Mouse (Mus musculus) MN1 (cell line): ENCODE measurements around the gene Fkbp1a.

Source experiments
- DNase-seq: peaks from one replicate; pipeline ENCODE4 v3.0.0-alpha.2; 2016; ENCODE audit warnings: low spot score

Fkbp1a gene

GRCm38 (mm10) chr2:151542323-151543062 is at the start of gene Fkbp1a:
Gene Fkbp1a (plus strand): TSS chr2:151542483.
- peak; percentile 97 for DNase-seq

- DNase-seq = peak; percentile 98
These were observed 48.1 kb upstream of the Fkbp1a start, which contains the start of gene Nsfl1c for GRCm38 (mm10) chr2:151494035-151494803. Gene Nsfl1c (plus strand): TSS chr2:151494182.

- DNase-seq = no peak
These were observed 43.9 kb upstream of the Fkbp1a start for GRCm38 (mm10) chr2:151498358-151498757.

DNA sequence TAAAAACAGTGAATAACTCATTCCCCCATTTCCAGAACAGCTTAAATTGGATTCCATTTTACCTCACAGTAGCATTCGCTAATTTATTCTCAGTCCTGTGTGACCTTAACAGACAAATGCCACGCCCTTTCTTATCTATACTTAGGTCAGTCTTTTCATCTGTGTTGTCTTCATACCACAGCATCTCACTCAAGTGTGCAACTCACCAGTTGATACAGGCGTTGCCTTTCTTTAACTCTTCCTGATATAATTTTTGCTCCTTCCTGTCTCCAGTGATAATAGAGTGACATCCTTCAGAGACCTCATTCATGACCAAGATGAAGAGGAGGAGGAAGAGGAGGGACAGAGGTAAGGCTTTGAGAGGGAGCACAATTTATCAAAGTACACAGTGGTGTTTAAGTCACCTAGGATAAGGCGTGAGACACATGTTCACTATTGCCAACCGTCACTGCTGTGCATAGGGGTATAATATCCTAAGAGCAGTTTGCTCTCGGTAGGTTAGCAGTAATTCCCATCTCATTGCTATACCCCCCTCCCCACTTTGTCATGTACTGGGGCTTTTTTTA is 41.8 kb upstream of the Fkbp1a start:
- no peak for DNase-seq

GRCm38 (mm10) chr2:151504226-151504625 is 38.1 kb upstream of the Fkbp1a start:
- no peak for DNase-seq

DNA sequence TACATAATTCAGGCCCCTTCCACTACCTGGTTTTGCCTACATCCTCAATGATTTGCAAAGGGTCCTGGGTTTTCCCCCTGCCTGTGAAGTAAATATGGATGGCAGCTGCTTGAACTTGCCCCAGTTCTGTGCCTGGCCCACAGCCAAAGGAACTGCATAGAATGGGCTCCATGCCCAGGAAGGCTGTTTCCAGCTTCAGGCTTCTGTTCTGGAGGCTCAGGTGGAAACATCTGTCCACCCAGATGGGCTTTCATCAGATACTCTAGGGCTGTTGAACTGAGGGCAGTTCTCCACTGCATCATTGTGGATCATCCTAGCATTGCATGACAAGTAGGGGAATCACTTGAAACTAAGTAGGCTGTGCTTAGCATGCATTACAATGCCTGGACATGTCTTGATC is 30.1 kb upstream of the Fkbp1a start:
- DNase-seq = peak; percentile 86

GRCm38 (mm10) chr2:151513525-151514285 is 28.6 kb upstream of the Fkbp1a start:
- DNase-seq = peak; percentile 26

DNA sequence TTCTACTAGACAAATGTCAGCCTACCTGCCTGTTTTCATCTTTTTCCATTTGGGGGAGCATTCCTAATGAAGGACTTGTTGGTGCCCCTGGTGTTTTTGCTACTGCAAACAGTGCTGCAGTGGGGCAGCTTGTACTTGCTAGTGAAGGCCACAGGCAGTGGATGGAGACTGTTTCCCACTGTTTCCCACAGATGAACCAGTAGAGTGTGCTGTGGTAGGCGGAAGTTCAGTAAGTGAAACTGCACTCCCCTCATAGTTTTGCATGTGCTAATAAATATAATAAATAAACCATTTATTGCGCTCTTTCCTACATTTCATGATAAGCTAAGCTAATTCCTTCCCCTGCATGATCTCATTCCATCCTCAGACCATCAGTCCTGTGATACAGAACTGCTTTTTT is 23.3 kb upstream of the Fkbp1a start:
- DNase-seq = no peak

DNA sequence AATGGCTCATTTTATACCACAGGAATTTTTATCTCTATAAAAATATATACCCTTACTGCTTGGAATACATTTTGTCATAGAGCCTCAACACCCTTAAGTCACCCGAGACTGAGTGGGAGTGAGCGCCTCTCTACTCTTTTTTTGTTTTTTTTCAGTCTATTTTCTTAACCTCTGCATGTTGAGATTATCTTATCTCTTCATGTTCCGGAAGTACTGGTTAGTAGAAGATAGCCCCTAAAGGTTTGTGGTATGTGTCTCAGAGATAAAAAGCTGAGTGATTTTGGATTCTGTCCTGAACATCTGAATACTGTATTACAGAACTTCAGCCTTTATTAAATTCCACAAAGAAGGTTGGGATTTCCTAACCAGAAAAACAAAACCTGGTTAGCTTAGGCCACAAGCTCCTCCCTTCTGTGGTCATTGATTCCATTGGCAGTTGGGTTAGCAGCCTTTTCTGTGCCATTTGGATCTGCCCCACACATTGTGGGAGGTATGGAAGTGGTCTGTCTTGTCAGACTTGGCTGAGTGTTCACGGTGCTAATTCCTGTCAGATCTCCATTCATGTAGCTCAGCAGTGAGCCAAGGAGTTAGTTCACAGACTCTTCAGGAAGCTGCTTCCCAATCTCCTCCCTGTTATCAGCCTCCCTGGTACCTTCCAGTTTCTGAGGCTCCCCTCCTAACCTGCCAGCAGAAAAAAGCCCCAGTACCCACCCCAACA is 17.8 kb upstream of the Fkbp1a start:
- no peak for DNase-seq

DNA sequence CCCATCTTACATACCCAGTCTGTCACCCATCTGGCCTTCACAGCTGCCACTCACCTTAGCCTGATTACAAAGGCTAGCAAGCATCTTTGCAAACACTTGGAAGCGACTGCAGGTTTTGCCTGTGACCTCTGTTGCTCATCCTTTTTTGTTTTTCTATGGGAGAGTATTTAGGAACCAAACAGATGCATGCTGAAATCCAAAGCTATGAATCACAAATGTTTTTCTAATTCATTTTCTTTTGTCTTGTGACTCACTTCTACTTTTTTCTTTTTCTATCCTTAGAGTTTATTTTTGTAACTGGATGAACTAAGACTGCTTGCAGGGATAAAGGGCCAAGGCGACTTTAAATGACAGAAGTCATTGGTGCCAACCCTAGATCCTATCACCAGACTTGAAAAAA is 16.8 kb upstream of the Fkbp1a start:
- no peak for DNase-seq

GRCm38 (mm10) chr2:151528066-151528465 is 14.2 kb upstream of the Fkbp1a start:
- no peak for DNase-seq

DNA sequence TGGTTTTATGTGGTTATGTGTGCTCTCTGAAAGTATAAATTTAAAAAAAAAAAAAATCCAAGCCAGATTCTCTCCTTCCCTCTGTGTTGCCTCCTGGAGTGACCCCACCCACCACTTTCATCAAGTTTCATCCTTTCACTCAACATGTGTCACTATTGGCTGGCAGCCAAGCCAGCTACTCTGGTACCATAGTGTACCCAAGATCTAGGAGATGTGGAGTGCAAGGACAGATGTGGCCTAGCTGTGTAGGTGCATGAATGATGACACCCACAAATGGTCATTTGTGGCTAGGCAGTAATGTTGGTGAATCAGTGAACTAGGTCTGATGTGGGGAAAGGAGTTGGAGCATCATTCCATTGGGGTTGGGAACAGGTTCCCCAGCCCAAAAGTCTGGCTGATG is 13.1 kb upstream of the Fkbp1a start:
- DNase-seq = peak; percentile 58

GRCm38 (mm10) chr2:151530378-151531230 is 11.7 kb upstream of the Fkbp1a start:
- DNase-seq = peak; percentile 29

DNA sequence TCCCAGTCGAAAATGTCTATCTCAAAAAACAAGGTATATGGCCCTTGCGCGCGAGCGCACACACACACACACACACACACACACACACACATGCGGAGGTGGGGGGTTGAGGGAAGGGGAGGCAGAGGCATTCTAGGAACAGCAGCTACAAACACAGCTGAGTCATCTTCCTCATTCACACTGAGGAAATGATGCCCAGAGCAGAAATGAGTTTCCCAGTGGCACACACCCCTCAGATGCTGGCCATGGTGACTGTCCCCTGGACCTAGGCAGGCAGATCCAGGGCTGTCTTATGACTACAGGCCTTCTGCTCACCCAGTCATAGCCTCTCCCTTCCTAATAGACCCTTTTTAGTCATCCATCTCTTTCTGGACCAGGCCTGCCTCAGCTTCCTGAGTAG is 8.7 kb upstream of the Fkbp1a start:
- peak; percentile 34 for DNase-seq

GRCm38 (mm10) chr2:151535961-151536617 is 6.2 kb upstream of the Fkbp1a start:
- DNase-seq = peak; percentile 68

DNA sequence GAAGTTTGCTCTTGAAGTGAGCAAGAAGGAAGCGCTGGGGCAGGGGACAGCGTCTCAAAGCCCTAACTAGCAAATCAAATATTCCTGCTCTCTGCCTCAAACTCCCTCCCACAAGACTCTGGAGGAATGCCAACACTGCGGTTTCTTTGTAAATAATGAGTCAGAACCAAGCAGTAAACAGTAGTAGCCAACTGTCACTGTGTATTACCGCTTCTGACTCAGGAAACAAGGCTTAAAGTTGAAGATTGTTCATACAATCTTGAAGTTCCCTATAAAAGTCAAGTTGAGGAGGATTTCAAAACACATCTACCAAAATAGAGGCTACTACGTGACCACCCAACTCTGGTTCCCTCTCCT is 5.7 kb upstream of the Fkbp1a start:
- peak; percentile 88 for DNase-seq

DNA sequence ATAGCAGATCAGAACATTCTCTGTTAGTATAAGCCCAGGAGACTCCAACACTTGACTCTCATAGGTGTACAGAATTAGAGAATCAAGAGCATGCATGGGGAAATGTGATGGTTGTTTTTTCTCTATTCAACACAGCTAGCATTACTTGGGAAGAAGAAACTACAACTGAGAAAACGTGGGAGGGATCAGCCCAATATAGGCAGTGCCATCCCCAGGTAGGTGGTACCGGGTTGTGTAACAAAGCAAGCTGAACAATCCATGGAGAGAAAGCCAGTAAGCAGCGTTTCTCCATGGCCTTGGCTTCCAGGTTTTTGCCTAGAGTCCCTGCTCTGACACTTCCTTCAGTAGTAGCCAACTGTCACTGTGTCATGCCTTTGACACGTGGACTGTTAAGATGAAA is 3.6 kb upstream of the Fkbp1a start:
- DNase-seq = no peak

DNA sequence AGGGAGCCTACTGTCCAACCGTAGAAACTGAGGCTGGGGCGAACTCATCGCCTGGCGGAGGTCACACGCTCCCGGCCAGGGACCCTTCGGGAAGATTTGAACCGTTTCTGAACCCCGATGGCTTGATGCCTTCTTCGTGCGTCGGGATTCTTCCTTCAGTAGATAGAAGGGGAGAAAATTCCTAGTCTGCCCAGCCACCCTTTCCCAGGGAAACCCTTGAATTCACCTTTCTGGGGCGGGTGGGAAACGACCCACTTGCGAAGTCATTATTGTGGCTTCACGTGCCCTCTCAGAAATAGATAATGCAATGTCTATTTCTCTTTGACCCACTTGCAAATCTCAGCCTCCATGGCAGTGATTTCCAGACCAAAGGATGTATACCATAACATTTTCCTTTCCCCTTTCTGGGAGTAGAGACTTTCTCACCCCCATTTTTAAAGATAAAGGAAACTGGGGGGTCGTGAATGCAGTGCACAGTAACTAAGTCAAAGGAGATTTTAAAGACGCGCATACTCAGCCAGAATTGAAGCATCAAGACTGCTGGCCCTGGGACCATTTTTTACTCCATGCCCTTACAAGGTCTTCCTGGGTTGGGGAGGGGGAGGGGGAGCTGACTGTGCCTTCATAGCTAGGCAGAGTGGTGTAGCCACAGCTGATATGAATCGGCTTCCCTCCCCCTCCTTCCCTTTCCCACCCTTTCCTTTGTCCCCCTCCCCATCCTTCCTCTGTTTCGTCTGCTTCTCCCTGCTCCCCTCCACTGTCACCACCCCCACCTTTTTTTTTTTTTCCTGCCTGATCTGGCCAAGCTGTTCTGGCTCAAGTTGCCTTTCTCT is 996 bp downstream of the Fkbp1a start:
- DNase-seq = peak; percentile 62

GRCm38 (mm10) chr2:151544673-151545072 is 2.4 kb downstream of the Fkbp1a start:
- DNase-seq = no peak
